Mouse (Mus musculus) neutrophil, adult 5-6 weeks (primary cell): Measurements from ENCODE around the gene Usp2. TPM values are rescaled to one million over a fixed set of nuclear protein-coding genes. Genes with fewer than 3 reads are reported as not detected.
A peak's percentile ranks its signal among the peaks of the same experiment; 100 is the strongest.

Experiments used
- ATAC-seq: fragments of 151-379, 151-347 bp; 2 replicates; pipeline ENCODE4 v1.8.0; 2017; ENCODE audit warnings: mild to moderate bottlenecking, moderate TSS enrichment; ENCODE audit not compliant: insufficient number of reproducible peaks, poor library complexity, low FRiP score, severe bottlenecking; ENCODE audit errors: extremely low read depth
- total RNA-seq: library from RNA; stranded (forward); fragments of 200-1000 nt; gene quantifications from 2 replicates; pipeline ENCODE4 v1.2.3, GENCODE M21; 2017

Gene Usp2
- total RNA-seq, 1 experiment from 2014 or later: 0.81 TPM

DNA sequence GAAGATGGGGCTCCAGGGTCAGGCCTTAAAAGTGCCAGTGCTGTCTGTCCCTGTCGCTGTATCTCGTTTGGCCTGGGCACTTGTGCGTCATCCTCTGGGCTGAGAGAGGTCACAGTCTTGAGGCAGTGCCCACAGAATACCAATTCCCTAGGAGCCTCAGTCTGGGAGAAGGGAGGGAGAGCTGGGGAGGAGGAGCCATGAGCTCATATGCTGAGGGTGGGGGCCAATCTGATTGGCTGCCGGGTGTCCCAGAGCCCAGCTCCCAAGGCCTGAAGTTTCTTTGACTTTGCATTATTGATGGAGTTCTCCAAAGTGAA lies 5.7 kb downstream of the Usp2 start:
- no peak for ATAC-seq

DNA sequence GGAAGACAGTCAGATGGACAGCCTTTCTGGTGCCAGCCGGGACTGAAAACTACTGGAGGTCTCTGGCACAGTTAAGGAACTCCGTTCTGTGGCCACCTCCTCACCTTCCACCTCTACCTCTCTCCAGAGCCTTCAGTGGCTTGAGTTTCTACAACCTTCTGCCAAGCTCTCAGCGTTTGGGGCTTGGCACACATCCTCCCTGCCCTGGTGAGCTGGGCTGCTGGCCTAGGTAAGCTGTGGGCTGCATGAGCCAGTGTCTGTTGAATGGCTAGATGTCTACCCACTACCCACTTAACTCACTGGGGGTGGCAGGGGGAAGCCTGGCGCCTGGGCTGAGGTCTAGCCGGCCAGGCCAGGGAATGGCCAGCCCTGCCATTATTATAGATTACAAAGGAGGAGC lies 6.3 kb downstream of the Usp2 start:
- ATAC-seq: no peak

DNA sequence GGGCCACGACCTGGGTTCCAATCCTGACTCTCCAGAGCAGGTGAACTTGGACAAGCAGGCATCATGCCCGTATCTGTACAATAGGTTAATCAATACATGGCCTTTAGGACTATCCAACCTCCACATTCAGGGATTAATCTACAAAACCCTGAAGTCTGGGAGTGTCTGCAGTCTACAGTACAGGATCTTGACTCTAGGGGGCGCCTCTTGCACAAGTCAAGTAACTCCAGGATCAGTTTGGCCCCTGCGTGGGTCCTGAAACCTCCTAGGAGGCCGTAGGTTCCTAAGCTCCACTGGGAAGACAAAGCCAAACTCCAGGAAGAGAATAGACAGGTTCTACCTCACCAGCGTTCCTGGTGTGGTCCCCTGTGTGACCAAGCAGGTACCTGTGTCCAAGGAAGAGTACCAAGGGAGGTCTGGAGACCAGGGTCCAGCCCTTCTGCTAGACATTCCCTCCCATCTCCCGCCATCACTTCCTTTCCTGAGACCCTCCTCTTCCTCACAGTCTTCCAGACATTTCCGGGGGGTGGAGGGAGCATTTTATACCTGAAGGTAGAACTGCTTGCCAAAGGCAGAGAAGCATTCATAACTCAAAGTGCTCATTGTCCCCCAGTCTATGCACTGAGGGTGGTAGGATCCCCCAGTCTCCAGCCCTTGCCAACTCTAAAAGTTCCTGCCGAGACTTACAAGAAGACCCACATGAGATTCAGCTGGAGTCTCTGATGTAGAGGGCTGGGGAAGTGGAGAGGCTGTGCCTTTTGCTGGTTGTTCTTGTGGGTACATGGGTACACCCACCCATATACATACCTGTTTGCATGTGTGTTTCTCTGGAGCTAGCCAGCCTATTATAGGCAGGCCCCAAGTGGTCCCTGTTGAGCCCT lies 7.8 kb downstream of the Usp2 start:
- ATAC-seq: no peak

DNA sequence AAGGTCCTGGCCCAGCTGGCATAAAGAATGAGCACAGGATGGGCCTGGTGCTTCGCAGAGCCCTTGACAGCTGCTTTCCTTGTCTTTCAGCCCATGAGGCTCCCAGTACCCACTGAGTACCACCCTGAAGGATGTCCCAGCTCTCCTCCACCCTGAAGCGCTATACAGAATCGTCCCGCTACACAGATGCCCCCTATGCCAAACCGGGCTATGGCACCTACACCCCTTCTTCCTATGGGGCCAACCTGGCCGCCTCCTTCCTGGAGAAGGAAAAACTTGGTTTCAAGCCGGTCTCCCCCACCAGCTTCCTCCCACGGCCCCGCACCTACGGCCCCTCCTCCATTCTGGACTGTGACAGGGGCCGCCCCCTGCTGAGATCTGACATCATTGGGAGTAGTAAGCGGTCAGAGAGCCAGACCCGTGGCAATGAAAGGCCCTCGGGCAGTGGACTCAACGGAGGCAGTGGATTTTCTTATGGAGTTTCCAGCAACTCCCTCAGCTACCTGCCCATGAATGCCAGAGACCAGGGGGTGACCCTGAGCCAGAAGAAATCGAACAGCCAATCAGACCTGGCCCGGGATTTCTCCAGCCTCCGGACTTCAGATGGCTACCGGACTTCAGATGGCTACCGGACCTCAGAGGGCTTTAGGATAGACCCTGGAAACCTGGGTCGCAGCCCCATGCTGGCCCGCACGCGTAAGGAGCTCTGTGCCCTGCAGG lies 8.6 kb downstream of the Usp2 start:
- ATAC-seq: no peak

DNA sequence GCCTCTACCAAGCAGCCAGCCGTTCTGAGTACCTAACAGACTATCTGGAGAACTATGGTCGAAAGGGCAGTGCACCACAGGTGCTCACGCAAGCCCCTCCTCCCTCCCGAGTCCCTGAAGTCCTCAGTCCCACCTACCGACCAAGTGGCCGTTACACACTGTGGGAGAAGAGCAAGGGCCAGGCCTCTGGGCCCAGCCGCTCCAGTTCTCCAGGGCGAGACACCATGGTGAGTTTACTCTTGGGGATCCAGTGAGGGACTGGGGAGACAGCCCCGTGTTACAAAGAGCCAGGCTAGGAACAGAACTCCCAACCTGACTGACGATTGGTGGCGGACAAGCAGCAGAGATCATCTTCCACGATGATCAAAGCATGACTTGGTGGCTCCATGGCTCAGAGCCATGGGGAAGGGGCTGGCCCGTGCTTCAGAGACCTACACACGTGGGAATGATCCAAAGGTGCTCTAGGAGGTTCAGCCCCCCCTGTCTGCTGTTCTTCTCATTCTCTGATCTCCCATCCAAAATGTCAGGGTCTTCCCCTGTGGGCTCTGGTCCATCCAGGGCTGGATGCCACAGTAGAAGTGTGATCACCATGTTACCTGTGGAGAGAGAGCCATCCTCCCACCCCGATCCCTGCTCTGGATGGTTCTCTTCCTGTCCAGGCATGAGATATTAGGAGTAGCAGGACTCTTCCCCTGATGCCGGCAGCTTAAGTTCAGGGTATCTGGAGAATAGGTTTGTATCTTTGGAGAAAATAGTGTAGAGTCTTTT lies 9.4 kb downstream of the Usp2 start:
- no peak for ATAC-seq

DNA sequence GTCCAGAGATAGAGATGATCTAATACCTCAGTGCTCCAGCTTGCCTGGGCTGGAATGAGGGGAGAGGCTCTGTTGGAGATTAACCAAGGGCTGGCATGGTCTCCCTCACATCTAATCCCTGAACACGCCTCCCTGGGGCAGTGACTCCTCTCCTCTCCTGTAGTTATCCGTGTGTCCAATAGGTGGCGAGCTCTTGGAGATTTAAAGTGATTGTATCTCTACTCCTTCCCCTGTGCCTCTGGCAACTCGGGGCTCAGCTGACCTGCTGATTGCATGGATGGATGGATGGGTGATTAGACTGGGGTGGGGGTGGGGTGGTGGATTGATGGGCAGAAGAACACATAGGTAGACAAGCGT lies 9.9 kb downstream of the Usp2 start:
- peak; percentile 60; the same call in 1 of the 2 replicates for ATAC-seq

DNA sequence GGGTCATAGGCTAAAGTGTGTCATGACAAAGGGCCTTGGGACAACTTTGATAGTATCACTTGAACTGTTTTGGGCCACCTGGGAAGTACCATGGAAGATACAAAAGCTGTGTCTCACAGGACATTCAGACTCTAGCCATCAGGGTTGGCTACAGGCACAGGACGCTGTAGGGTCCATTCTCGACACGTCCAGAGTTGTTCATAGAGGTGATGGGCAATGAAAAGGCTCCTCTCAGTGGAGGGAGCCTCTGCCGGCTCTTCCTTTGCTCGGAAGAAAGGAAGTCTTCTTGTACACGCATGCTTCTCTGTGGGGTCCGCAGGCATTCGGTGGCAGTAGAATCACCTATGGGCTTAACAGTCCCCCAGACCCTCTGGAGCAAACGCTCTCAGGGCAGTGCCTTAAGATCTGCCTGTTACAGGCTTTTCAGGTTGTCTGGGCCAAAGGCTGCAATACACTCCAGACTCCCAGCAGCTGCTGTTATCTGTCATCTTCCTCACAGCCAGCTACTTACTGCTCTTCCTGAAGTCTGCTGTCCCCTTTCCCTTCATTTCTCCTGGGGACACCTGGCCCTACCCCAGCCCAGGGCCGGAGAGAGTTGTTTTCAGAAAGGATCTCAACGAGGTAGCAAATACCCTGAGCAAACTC lies 10.6 kb downstream of the Usp2 start:
- ATAC-seq: no peak

DNA sequence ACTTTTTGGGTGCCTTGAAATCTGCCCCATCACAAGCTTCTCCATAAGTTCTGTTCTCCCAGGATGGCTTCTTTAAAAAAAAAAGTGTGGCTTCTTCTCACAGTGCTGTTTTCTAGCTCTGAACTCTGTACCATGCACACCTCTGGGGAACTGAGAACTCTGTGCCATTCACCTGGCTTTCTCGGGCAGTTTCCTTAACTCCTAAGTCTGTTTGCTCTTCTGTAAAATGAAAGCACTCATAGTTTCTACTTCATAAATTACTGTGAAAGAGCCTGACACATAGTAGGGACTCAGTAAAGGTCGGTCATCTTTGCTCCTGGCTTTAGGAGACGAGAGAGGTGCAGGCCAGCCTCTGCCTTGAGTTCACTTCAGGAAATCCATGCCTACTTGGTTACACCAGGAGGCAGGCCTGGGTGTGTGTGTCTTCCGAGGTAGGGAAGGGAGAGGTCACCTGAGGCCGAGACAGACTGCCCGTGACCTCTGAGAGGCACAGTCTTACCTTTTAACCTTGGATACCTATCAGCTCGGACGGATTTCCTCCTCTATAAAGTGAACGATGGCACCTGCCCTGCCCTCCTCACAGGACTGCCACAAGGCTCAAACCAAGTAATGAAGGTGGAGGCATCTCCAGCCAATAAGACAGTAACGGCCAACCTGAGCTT lies 11.4 kb downstream of the Usp2 start:
- ATAC-seq: no peak

DNA sequence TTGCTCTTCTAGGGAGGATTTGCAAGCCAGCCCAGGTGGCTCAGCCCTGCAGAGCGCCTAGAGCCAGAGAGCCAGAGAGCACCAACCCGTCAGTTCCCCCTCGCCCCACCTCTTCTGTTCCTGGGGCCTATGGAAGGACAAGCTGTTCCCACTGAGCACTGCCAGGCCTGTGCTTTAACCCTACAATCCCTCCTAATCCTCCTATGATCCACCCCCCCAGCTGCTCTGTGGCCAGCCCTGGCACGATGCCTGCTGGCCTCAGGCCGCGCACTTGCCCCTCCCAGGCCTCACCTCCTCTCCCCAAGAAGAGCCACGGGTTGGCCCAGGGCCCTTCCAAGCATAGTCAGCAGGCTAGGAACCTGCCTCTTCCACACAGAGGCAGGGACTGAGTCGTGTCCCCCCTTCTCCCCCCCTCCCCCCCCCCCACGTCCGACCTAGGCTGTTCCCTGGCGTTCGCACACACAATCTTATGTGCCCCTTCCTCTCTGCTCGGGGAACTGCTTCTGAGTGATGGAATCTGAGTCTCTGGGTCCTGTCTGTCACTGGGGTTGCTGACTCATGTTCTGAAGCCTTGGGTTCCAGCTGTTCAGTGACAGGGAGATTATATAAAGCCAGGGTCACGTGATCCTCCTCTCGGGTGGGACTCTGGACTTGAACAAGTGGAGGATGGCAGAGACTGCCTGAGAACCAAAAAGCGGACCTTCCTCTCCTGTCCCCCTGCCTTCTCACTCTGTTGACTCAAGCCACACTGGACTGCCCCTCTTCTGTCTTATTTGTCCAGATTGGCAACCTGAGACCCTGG lies 12.3 kb downstream of the Usp2 start:
- no peak for ATAC-seq

DNA sequence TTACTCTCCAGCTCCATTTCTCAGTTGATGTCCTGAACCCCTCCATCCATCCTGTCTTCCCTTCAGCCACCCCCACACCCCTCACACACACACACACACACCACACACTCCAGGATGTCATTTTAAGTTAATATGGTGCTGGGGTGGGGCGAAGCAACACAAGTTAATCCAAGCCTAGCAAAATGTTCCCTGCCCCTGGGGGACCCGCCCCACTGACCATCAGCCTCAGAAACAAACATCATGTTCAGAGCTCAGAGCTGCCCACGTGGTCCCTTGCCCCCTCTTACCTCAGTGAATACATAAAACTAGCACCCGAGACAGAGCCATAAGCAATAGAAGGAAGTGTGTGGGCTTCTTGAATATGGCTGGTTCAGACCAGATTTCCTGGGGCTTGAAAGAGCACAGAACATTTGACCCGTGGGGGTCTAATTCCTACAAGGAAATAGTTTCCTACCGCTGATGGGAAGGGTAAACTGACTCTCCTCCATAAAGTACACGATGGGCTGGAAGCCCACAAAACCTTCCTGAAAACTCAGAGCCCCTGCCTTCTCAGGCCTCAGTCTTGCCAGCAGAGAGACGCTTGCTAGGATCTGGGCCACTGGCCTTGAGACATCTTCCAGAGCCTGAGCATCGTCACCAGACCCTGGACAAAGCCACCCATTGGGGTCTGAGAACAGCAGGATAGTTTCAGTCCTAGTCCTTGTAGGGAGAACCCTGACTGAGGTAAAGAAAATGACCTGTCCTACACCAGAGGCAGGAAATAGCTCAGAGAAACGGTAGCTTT lies 13.4 kb downstream of the Usp2 start:
- ATAC-seq: no peak

DNA sequence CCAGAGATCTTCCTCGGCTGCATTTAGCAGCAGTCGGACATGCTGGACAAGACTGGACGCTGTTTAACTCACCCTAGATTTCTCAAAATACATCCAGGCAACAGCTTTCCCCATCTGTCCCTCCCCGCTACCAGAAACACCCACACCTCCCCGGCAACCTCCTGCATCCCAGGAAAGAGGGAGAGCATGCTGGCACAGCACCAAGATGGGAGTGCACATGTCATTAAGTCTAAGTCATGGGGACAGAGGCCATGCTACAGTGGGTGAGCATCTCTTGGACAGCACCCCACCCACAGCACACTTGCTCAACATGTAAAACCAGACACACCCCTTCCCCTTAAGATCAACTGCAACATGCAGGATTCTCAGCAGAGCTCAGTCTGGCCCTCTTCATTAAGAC lies 14.1 kb downstream of the Usp2 start:
- ATAC-seq: no peak

DNA sequence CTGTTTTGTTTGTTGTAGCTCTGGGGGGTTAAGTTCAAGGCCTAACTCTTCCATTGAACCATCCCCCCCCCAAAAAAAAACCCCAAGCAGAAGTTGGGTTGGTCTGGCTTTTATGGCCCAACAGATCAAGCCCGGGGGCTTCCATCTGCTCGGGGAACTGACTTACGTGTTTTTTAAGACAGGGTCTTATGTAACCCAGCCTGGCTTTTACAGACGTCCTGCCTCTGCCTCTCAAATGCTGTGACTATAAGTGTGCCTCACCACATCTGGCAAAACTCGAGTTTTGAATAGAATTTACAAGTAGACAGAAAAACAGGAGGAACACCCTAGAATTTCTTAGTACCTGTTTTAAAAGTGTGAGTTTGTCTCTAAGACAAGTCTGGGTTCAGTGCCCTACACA lies 14.8 kb downstream of the Usp2 start:
- no peak for ATAC-seq

DNA sequence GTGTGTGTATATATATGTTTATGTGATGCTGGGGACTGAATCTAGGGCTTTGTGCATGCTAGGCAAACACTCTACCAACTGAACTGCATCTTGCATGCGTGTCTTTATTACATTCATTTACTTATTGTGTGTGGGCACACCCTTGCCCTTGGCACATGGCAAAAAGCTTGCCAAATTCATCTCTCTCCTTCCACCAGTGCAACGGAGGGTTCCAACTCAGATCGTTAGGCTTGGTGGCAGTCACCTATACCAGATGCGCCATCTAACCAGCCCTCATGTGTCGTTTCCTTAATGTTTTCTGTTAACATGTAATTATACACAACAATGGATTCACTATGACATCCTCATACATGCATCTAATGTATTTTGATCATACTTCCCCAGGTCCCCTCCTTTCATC lies 15.4 kb downstream of the Usp2 start:
- no peak for ATAC-seq

DNA sequence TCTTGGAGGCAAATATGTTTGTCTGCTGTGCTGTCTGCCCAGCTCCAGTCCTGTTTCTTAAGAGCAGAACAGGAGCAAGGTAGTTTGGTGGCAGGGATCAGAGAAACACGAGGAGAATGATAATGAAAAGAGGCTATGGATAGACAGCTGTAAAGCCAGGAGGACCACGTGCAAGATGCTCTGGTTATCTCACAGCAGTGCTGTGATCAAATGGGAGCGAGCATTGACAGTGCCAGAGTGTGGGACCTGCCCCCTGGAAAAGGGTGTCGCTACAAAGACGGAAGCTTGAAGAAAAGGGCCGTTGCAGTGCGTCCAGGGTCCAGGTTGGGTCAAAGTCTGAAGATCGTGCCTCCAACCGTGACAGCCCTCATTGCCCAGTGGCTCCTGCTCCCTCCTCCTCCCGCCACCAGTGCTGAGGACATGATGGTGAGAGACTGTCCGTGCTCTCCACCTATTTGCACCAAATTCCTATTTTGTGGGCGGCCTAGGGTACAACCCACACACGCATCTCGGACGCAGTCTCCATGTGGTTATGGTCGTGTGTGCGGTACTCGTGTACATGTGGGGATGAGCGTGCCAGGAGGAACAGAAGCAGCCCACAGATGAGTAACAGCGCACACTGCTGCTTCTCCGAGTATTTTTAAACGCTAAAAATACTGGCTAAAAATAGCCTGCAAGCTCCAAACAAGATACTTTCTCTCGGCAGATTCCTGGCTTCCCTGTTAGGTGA lies 16.7 kb downstream of the Usp2 start:
- no peak for ATAC-seq

DNA sequence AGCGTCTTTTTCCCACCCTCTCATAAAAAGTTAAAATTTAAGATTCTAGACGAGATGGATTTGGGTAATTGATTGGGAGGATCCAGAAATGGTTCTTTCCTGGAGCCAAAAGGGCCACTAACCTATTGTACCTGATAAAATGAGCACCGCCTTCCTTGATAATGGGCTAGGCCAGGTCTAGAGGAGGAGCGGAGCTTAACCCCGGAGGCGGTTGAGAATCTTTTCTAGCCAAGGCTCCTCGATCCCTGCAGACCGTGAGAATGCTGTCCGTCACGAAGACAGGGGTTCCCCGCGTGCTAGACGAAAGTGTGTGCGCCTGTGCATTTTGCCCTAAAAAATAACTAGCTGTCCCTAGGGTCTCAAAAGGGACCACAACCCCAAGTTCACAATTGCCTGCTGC lies 17.4 kb downstream of the Usp2 start:
- ATAC-seq: no peak

DNA sequence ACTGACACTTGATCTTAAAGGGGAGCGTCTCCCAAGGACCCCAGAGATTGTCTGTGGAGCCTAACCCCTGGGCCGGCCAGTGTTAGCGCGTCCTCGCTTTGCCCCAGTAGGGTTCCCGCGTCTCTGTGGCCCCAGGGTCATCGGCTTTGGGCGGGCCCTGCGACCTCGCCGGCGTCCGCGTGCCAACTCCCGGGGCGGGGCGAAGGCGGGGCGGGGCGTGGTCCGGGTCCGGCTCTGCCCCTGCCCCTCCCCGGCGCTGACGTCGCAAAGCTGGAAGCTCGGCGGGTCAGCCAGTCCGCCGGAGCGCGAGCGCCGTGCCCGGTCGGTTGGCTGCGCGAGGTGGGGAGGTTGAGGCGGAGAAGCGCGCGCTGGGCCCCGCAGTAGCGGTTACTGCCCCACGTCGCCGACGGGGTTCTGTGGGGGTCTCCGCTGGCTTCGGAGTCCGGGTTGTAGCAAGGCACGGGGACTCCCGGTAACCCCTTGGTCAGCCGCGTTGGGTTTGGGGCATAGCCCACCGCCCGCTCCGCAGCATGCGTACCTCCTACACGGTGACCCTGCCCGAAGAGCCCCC lies 17.9 kb downstream of the Usp2 start:
- peak; percentile 25 for ATAC-seq

DNA sequence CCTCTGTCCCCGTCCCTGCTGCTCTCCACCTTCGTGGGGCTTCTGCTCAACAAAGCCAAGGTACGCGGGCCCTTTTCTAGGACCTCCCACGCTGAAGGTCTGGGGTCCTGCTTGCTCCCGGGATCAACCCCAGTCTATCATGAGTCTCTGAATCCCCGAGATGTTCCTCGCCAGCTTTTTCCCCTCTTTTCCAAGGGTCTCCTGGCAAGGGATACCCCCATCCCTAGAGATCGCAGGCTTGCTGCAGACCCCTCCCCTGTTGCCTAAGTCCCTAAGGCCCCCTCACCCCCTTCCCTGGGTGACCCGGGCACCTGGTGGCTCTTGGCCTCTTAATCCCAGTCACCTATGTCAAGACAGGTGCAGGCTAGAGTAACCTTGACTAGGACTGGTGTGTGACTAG lies 18.5 kb downstream of the Usp2 start:
- no peak for ATAC-seq
